16 mouse cellular contexts compared by ENCODE assay signal in genomic region chr6:137570718-137571131, GRCm38 (mm10).
DNase-seq lines count a peak whose midpoint lies in the region; ATAC-seq and TF ChIP-seq lines count a peak whose summit lies in the region.
"Had no signal": no experiment of that assay in that cellular context is flagged by ENCODE, and none has a peak within 500 bp of the region (broad histone marks: within the 10 kb centered on the region; RNA-seq: fewer than 3 reads in every experiment).

No protein-coding gene starts in this region.

- intact Hi-C loops in heart, postnatal 25 days (cut with DNase I) = no loop called here

- no peaks in the 10 kb centered on the region for H3K36me3 ChIP-seq in forebrain, embryonic 13.5 days (ENCODE audit: poor library complexity, severe bottlenecking)
- H3K36me3 ChIP-seq in midbrain, embryonic 13.5 days = no peaks in the 10 kb centered on the region
- H3K36me3 ChIP-seq: embryonic facial prominence, embryonic 13.5 days; limb, embryonic 10.5 days had no signal

- TF ChIP-seq CTCF in bone marrow macrophage, adult 2 months (IDR thresholded peaks at IDR 0.05; ENCODE audit: low read depth, low read length) = no peak

- 76% methylated on average over 9 of the region's 9 CpGs for WGBS in forebrain, embryonic 13.5 days
- WGBS in midbrain, embryonic 13.5 days = 60% methylated on average over 9 of the region's 9 CpGs

- peak overlapping the region; percentile 50 for H3K4me3 ChIP-seq in bone marrow macrophage, adult 2 months (ENCODE audit: insufficient read depth, low read length)
- H3K4me3 ChIP-seq in forebrain, embryonic 13.5 days = no peak overlapping the region
- H3K4me3 ChIP-seq in midbrain, embryonic 13.5 days (replicated peaks) = no peak overlapping the region
- H3K4me3 ChIP-seq: embryonic facial prominence, embryonic 13.5 days; layer of hippocampus, adult 2 months; limb, embryonic 10.5 days; megakaryocyte, embryonic 14.5 days; myocyte had no signal

- no peaks in the 10 kb centered on the region for H3K27me3 ChIP-seq in forebrain, embryonic 13.5 days
- H3K27me3 ChIP-seq in midbrain, embryonic 13.5 days = no peaks in the 10 kb centered on the region
- H3K27me3 ChIP-seq: embryonic facial prominence, embryonic 13.5 days; megakaryocyte, embryonic 14.5 days had no signal

- ATAC-seq in megakaryocyte progenitor cell, adult 5-6 weeks (replicated peaks; ENCODE audit: poor library complexity) = peak; percentile 68
- ATAC-seq in forebrain, embryonic 13.5 days = no peak
- ATAC-seq in midbrain, embryonic 13.5 days = no peak
- ATAC-seq: forebrain, embryonic 16.5 days had no signal

- peak overlapping the region; percentile 55 for H3K27ac ChIP-seq in bone marrow macrophage, adult 2 months (ENCODE audit: insufficient read depth, low read depth, low read length)
- no peak overlapping the region for H3K27ac ChIP-seq in forebrain, embryonic 13.5 days
- no peak overlapping the region for H3K27ac ChIP-seq in midbrain, embryonic 13.5 days
- H3K27ac ChIP-seq: embryonic facial prominence, embryonic 13.5 days; layer of hippocampus, adult 2 months; limb, embryonic 10.5 days had no signal

- no peak for TF ChIP-seq POLR2A in bone marrow macrophage, adult 2 months (IDR thresholded peaks at IDR 0.05; ENCODE audit: borderline replicate concordance, low read depth, low read length)

- DNase-seq in heart, adult 11 months = peak; percentile 88
- DNase-seq in heart, postnatal 25 days (ENCODE audit: low spot score) = no peak
- DNase-seq in kidney, adult 9 months = peak; percentile 92
- no peak for DNase-seq in spleen, postnatal 14 days (ENCODE audit: low spot score in 2 of 2)
- DNase-seq: heart, postnatal 10 days; retina, postnatal 1 day had no signal

- no peak overlapping the region for H3K4me2 ChIP-seq in forebrain, embryonic 13.5 days
- H3K4me2 ChIP-seq in midbrain, embryonic 13.5 days (replicated peaks) = no peak overlapping the region
- H3K4me2 ChIP-seq: embryonic facial prominence, embryonic 13.5 days had no signal

- H3K9me3 ChIP-seq in forebrain, embryonic 13.5 days (replicated peaks) = no peaks in the 10 kb centered on the region
- H3K9me3 ChIP-seq in midbrain, embryonic 13.5 days = no peaks in the 10 kb centered on the region
- H3K9me3 ChIP-seq: embryonic facial prominence, embryonic 13.5 days; limb, embryonic 10.5 days had no signal

- no peak overlapping the region for H3K9ac ChIP-seq in forebrain, embryonic 13.5 days
- H3K9ac ChIP-seq in midbrain, embryonic 13.5 days (replicated peaks) = no peak overlapping the region
- H3K9ac ChIP-seq: embryonic facial prominence, embryonic 13.5 days had no signal

- H3K4me1 ChIP-seq in bone marrow macrophage, adult 2 months (ENCODE audit: control insufficient read depth, insufficient read depth, low read length) = peaks cover 41% of the 10 kb centered on the region
- H3K4me1 ChIP-seq in forebrain, embryonic 13.5 days = no peaks in the 10 kb centered on the region
- H3K4me1 ChIP-seq in midbrain, embryonic 13.5 days (replicated peaks) = no peaks in the 10 kb centered on the region
- H3K4me1 ChIP-seq: limb, embryonic 10.5 days had no signal

Comparison
In these comparisons a context has a peak if more than half of its experiments do, and no peak if none do; other contexts are left out.
1. DNase-seq: peak in heart, adult 11 months (single experiment) and kidney, adult 9 months (single experiment); none in heart, postnatal 25 days (single experiment) and spleen, postnatal 14 days (0 of 2).